Mouse (Mus musculus) heart, postnatal 0 days (tissue): Measurements from ENCODE around the gene Traf7. TPM values are rescaled to one million over a fixed set of nuclear protein-coding genes. Genes with fewer than 3 reads are reported as not detected.

Source experiments
- ATAC-seq: fragments of 200-750 bp; cut with Nextera tagmentation; 2 replicates; pipeline ENCODE4 v1.8.0; 2017; ENCODE audit warnings: low read depth, moderate number of reproducible peaks, moderate library complexity; ENCODE audit not compliant: insufficient read depth
- DNase-seq: peaks from one replicate; pipeline ENCODE4 v3.0.0-alpha.2; 2016; ENCODE audit warnings: low spot score
- H3K27ac ChIP-seq: fragments of 300-500 bp; sonication (generic); 2 replicates; pipeline ENCODE4 v1.5.1; 2014; ENCODE audit warnings: low read depth, mild to moderate bottlenecking
- H3K27me3 ChIP-seq: fragments of 300-500 bp; sonication (generic); 2 replicates; pipeline ENCODE4 v1.6.1; 2014; ENCODE audit warnings: low read length, mixed read lengths; ENCODE audit not compliant: control insufficient read depth, insufficient read depth
- H3K36me3 ChIP-seq: fragments of 300-500 bp; sonication (generic); replicated peaks from 2 replicates; pipeline ENCODE4 v1.6.1; 2014; ENCODE audit warnings: low read length, mixed read lengths; ENCODE audit not compliant: control insufficient read depth, insufficient read depth
- H3K4me1 ChIP-seq: fragments of 300-500 bp; sonication (generic); 2 replicates; pipeline ENCODE4 v1.6.1; 2014; ENCODE audit warnings: antibody characterized with exemption; ENCODE audit not compliant: control insufficient read depth, insufficient read depth
- H3K4me2 ChIP-seq: fragments of 300-500 bp; sonication (generic); 2 replicates; pipeline ENCODE4 v1.6.1; 2014; ENCODE audit warnings: low read depth, mild to moderate bottlenecking, low read length, moderate library complexity
- H3K4me3 ChIP-seq: fragments of 300-500 bp; sonication (generic); 2 replicates; pipeline ENCODE4 v1.5.1; 2014; ENCODE audit warnings: low read depth, low read length
- H3K9ac ChIP-seq: fragments of 300-500 bp; sonication (generic); replicated peaks from 2 replicates; pipeline ENCODE4 v1.6.1; 2014; ENCODE audit warnings: low read depth, low read length, mixed read lengths
- H3K9me3 ChIP-seq: fragments of 300-500 bp; sonication (generic); replicated peaks from 2 replicates; pipeline ENCODE4 v1.6.1; 2016; ENCODE audit warnings: low read length; ENCODE audit not compliant: control insufficient read depth
- CTCF ChIP-seq: IDR thresholded peaks from 2 replicates; pipeline ENCODE4 v1.5.1; 2016; ENCODE audit warnings: antibody characterized with exemption, control low read depth, low read depth
- EP300 ChIP-seq: IDR thresholded peaks from 2 replicates; pipeline ENCODE4 v1.6.1; 2016; ENCODE audit warnings: antibody characterized with exemption, low read depth
- WGBS: fragments of 180-500 bp; shearing (Covaris S2); extraction: QIAGEN DNeasy Blood & Tissue Kit; methylation state at CpG from one replicate; pipeline ENCODE4 v1.1.7; 2014; 5-methylcytosine and 5-hydroxymethylcytosine counted together
- polyA plus RNA-seq: library from polyadenylated mRNA; unstranded; fragments of >200 nt; fragmentation: Nextera tagmentation; extraction: Ambion mirVana; gene quantifications from 2 replicates; pipeline ENCODE4 v1.2.1, GENCODE M21; 2015
- total RNA-seq: library from RNA; depleted of rRNA; stranded (reverse); fragments of >200 nt; gene quantifications from 2 replicates; pipeline ENCODE4 v1.2.3, GENCODE M21; 2014; ENCODE audit warnings: low replicate concordance

The Traf7 gene
- total and polyA plus RNA-seq, 2 experiments from 2014 or later, result 48.9 to 281 TPM

GRCm38 (mm10) chr17:24559146-24559545, 31.4 kb upstream of the Traf7 start:
- TF ChIP-seq EP300 (no peak), CTCF (no peak)
- DNase-seq (no peak), ATAC-seq (peak; percentile 55)
- Histone ChIP-seq H3K27ac (peak overlapping the region; percentile 90), H3K4me1 (peaks cover 47% of the 10 kb centered on the region), H3K27me3 (no peaks in the 10 kb centered on the region), H3K4me2 (peak overlapping the region; percentile 2; the same call in 1 of the 2 replicates), H3K4me3 (no peak overlapping the region), H3K9ac (no peak overlapping the region), H3K36me3 (0 out of 2 replicates have a peak, but pooled peaks cover 2% of the 10 kb centered on the region), H3K9me3 (no peaks in the 10 kb centered on the region)
- 53% methylated on average over 3 of the region's 3 CpGs for WGBS

- ATAC-seq, result peak; percentile 65
- Histone ChIP-seq H3K27ac (peak overlapping the region; percentile 90), H3K9ac (no peak overlapping the region), H3K4me3 (no peak overlapping the region), H3K27me3 (no peaks in the 10 kb centered on the region), H3K36me3 (0 out of 2 replicates have a peak, but pooled peaks cover 3% of the 10 kb centered on the region), H3K9me3 (no peaks in the 10 kb centered on the region), H3K4me1 (peaks cover 47% of the 10 kb centered on the region), H3K4me2 (0 out of 2 replicates have a peak overlapping the region, but pooled peaks have one; percentile 2)
- WGBS, result 47% methylated on average over 4 of the region's 4 CpGs
- TF ChIP-seq CTCF (no peak), EP300 (no peak)
- no peak for DNase-seq
These were observed 30.9 kb upstream of the Traf7 start for GRCm38 (mm10) chr17:24558600-24559099.

- peak; percentile 33; the same call in 1 of the 2 replicates for ATAC-seq
- Histone ChIP-seq H3K4me2 (no peak overlapping the region), H3K36me3 (0 out of 2 replicates have a peak, but pooled peaks cover 3% of the 10 kb centered on the region), H3K27me3 (no peaks in the 10 kb centered on the region), H3K4me3 (no peak overlapping the region), H3K9ac (no peak overlapping the region), H3K9me3 (no peaks in the 10 kb centered on the region), H3K4me1 (peaks cover 47% of the 10 kb centered on the region), H3K27ac (peak overlapping the region; percentile 90)
- DNase-seq, result peak; percentile 30
- WGBS, result 62% methylated on average over 7 of the region's 7 CpGs
- TF ChIP-seq EP300 (no peak), CTCF (no peak)
These were observed 29.4 kb upstream of the Traf7 start for GRCm38 (mm10) chr17:24557091-24557490.

- ATAC-seq (no peak), DNase-seq (no peak)
- Histone ChIP-seq H3K4me2 (peak overlapping the region; percentile 93), H3K36me3 (0 out of 2 replicates have a peak, but pooled peaks cover 3% of the 10 kb centered on the region), H3K4me3 (peak overlapping the region; percentile 81), H3K27ac (peak overlapping the region; percentile 95), H3K9ac (peak overlapping the region; percentile 90), H3K4me1 (peaks cover 21% of the 10 kb centered on the region), H3K27me3 (no peaks in the 10 kb centered on the region), H3K9me3 (no peaks in the 10 kb centered on the region)
- TF ChIP-seq EP300, result no peak
- TF ChIP-seq CTCF, result no peak
- 54% methylated on average over 3 of the region's 3 CpGs for WGBS
These were observed 23.3 kb upstream of the Traf7 start for GRCm38 (mm10) chr17:24551050-24551444.

- ATAC-seq (peak; percentile 69), DNase-seq (peak; percentile 64)
- Histone ChIP-seq H3K27me3 (no peaks in the 10 kb centered on the region), H3K9me3 (no peaks in the 10 kb centered on the region), H3K4me3 (peak overlapping the region; percentile 81), H3K27ac (peak overlapping the region; percentile 95), H3K4me1 (peaks cover 19% of the 10 kb centered on the region), H3K4me2 (peak overlapping the region; percentile 93), H3K9ac (peak overlapping the region; percentile 90), H3K36me3 (0 out of 2 replicates have a peak, but pooled peaks cover 3% of the 10 kb centered on the region)
- WGBS, result 1% methylated on average over 44 of the region's 44 CpGs
- no peak for TF ChIP-seq EP300
- no peak for TF ChIP-seq CTCF
These were observed 22.8 kb upstream of the Traf7 start for GRCm38 (mm10) chr17:24550416-24551049.
